12 mouse cellular contexts compared by ENCODE assay signal in genomic region chr11:107011171-107011570, GRCm38 (mm10). TPM values are rescaled to one million over a fixed set of nuclear protein-coding genes. Genes with fewer than 3 reads are reported as not detected.
DNase-seq lines count a peak whose midpoint lies in the region; ATAC-seq and TF ChIP-seq lines count a peak whose summit lies in the region.
"Had no signal": no experiment of that assay in that cellular context is flagged by ENCODE, and none has a peak within 500 bp of the region (broad histone marks: within the 10 kb centered on the region; RNA-seq: fewer than 3 reads in every experiment).

No protein-coding gene starts in this region.

- TF ChIP-seq CTCF in hindbrain, postnatal 0 days (IDR thresholded peaks at IDR 0.05; ENCODE audit: low read depth) = no peak
- TF ChIP-seq CTCF in stomach, postnatal 0 days (IDR thresholded peaks at IDR 0.05; ENCODE audit: low read depth) = no peak

- peak overlapping the region; percentile 52; the same call in 1 of the 2 replicates for H3K4me2 ChIP-seq in hindbrain, embryonic 12.5 days (replicated peaks)
- no peak overlapping the region for H3K4me2 ChIP-seq in hindbrain, postnatal 0 days (ENCODE audit: low read depth, low read length)
- H3K4me2 ChIP-seq in stomach, embryonic 16.5 days (ENCODE audit: low read depth, low read length) = no peak overlapping the region
- H3K4me2 ChIP-seq in stomach, postnatal 0 days (replicated peaks; ENCODE audit: low read depth) = no peak overlapping the region
- peak overlapping the region; percentile 52; the same call in 1 of the 2 replicates for H3K4me2 ChIP-seq in intestine, embryonic 15.5 days (replicated peaks)
- H3K4me2 ChIP-seq in neural tube, embryonic 13.5 days = no peak overlapping the region

- no peak for ATAC-seq in hindbrain, embryonic 12.5 days (ENCODE audit: low FRiP score)
- no peak for ATAC-seq in hindbrain, postnatal 0 days
- ATAC-seq in stomach, embryonic 16.5 days (ENCODE audit: insufficient read depth, low FRiP score) = no peak
- no peak for ATAC-seq in stomach, postnatal 0 days (ENCODE audit: low FRiP score, low TSS enrichment)
- ATAC-seq in intestine, embryonic 15.5 days = no peak
- ATAC-seq in neural tube, embryonic 13.5 days (ENCODE audit: low read depth) = no peak

- H3K9me3 ChIP-seq in hindbrain, embryonic 12.5 days (replicated peaks) = 0 out of 2 replicates have a peak, but pooled peaks cover 3% of the 10 kb centered on the region
- no peaks in the 10 kb centered on the region for H3K9me3 ChIP-seq in hindbrain, postnatal 0 days (ENCODE audit: low read length)
- no peaks in the 10 kb centered on the region for H3K9me3 ChIP-seq in stomach, embryonic 16.5 days (replicated peaks; ENCODE audit: control insufficient read depth, low read length)
- H3K9me3 ChIP-seq in stomach, postnatal 0 days (ENCODE audit: control insufficient read depth, low read length) = no peaks in the 10 kb centered on the region
- H3K9me3 ChIP-seq in intestine, embryonic 15.5 days = no peaks in the 10 kb centered on the region
- no peaks in the 10 kb centered on the region for H3K9me3 ChIP-seq in neural tube, embryonic 13.5 days

- no peak for DNase-seq in hindbrain, postnatal 0 days (ENCODE audit: low spot score)
- no peak for DNase-seq in stomach, postnatal 0 days (ENCODE audit: low spot score)
- no peak for DNase-seq in T-cell, adult 2 months (ENCODE audit: low spot score)
- DNase-seq in cerebellum, adult 11-12 months = no peak
- DNase-seq: kidney, adult 8-10 months; left cerebral cortex, postnatal 4 days; right cerebral cortex, postnatal 4 days; thymus, adult 18-20 months had no signal

- H3K27me3 ChIP-seq in hindbrain, embryonic 12.5 days = no peaks in the 10 kb centered on the region; the same call in 1 of the 2 replicates
- no peaks in the 10 kb centered on the region for H3K27me3 ChIP-seq in hindbrain, postnatal 0 days (ENCODE audit: insufficient read depth, low read length)
- no peaks in the 10 kb centered on the region for H3K27me3 ChIP-seq in stomach, embryonic 16.5 days (ENCODE audit: control insufficient read depth, insufficient read depth, low read length)
- no peaks in the 10 kb centered on the region for H3K27me3 ChIP-seq in stomach, postnatal 0 days (ENCODE audit: control insufficient read depth, insufficient read depth, low read length)
- H3K27me3 ChIP-seq in intestine, embryonic 15.5 days (replicated peaks) = no peaks in the 10 kb centered on the region
- H3K27me3 ChIP-seq in neural tube, embryonic 13.5 days = no peaks in the 10 kb centered on the region

- peaks cover 3% of the 10 kb centered on the region for H3K4me1 ChIP-seq in hindbrain, embryonic 12.5 days
- no peaks in the 10 kb centered on the region for H3K4me1 ChIP-seq in hindbrain, postnatal 0 days (ENCODE audit: insufficient read depth, low read length)
- peaks cover 9% of the 10 kb centered on the region; the same call in 1 of the 2 replicates for H3K4me1 ChIP-seq in stomach, embryonic 16.5 days (ENCODE audit: control insufficient read depth, insufficient read depth, low read length)
- H3K4me1 ChIP-seq in stomach, postnatal 0 days (replicated peaks; ENCODE audit: control insufficient read depth, insufficient read depth) = no peaks in the 10 kb centered on the region
- H3K4me1 ChIP-seq in intestine, embryonic 15.5 days (replicated peaks) = peaks cover 8% of the 10 kb centered on the region
- H3K4me1 ChIP-seq in neural tube, embryonic 13.5 days (replicated peaks) = peaks cover 12% of the 10 kb centered on the region

- no peak overlapping the region for H3K4me3 ChIP-seq in hindbrain, embryonic 12.5 days
- no peak overlapping the region for H3K4me3 ChIP-seq in hindbrain, postnatal 0 days (ENCODE audit: low read length)
- no peak overlapping the region for H3K4me3 ChIP-seq in stomach, embryonic 16.5 days (replicated peaks; ENCODE audit: low read length)
- no peak overlapping the region for H3K4me3 ChIP-seq in stomach, postnatal 0 days (ENCODE audit: low read depth, low read length)
- no peak overlapping the region for H3K4me3 ChIP-seq in intestine, embryonic 15.5 days (replicated peaks)
- H3K4me3 ChIP-seq in neural tube, embryonic 13.5 days = peak overlapping the region; percentile 59; the same call in 1 of the 2 replicates

- no peaks in the 10 kb centered on the region for H3K36me3 ChIP-seq in hindbrain, embryonic 12.5 days
- no peaks in the 10 kb centered on the region for H3K36me3 ChIP-seq in hindbrain, postnatal 0 days (ENCODE audit: insufficient read depth, low read length)
- H3K36me3 ChIP-seq in stomach, embryonic 16.5 days (ENCODE audit: control insufficient read depth, insufficient read depth, low read length) = no peaks in the 10 kb centered on the region
- no peaks in the 10 kb centered on the region for H3K36me3 ChIP-seq in stomach, postnatal 0 days (ENCODE audit: control insufficient read depth, insufficient read depth, low read length)
- no peaks in the 10 kb centered on the region for H3K36me3 ChIP-seq in intestine, embryonic 15.5 days
- no peaks in the 10 kb centered on the region for H3K36me3 ChIP-seq in neural tube, embryonic 13.5 days

- TF ChIP-seq EP300 in stomach, postnatal 0 days (optimal IDR thresholded peaks at IDR 0.05) = no peak

- 74% methylated on average over 7 of the region's 7 CpGs for WGBS in hindbrain, embryonic 12.5 days
- 71% methylated on average over 7 of the region's 7 CpGs for WGBS in hindbrain, postnatal 0 days
- 75% methylated on average over 7 of the region's 7 CpGs for WGBS in stomach, embryonic 16.5 days
- WGBS in stomach, postnatal 0 days = 76% methylated on average over 7 of the region's 7 CpGs
- 69% methylated on average over 7 of the region's 7 CpGs for WGBS in intestine, embryonic 15.5 days
- 74% methylated on average over 7 of the region's 7 CpGs for WGBS in neural tube, embryonic 13.5 days

- no peak overlapping the region; the same call in 1 of the 2 replicates for H3K9ac ChIP-seq in hindbrain, embryonic 12.5 days
- H3K9ac ChIP-seq in hindbrain, postnatal 0 days (replicated peaks; ENCODE audit: low read length) = no peak overlapping the region
- no peak overlapping the region for H3K9ac ChIP-seq in stomach, embryonic 16.5 days (ENCODE audit: low read length)
- no peak overlapping the region for H3K9ac ChIP-seq in stomach, postnatal 0 days (ENCODE audit: low read length)
- H3K9ac ChIP-seq in intestine, embryonic 15.5 days = no peak overlapping the region
- 0 out of 2 replicates have a peak overlapping the region, but pooled peaks have one; percentile 26 for H3K9ac ChIP-seq in neural tube, embryonic 13.5 days

- no peak overlapping the region for H3K27ac ChIP-seq in hindbrain, embryonic 12.5 days
- no peak overlapping the region for H3K27ac ChIP-seq in hindbrain, postnatal 0 days
- peak overlapping the region; percentile 92; the same call in 1 of the 2 replicates for H3K27ac ChIP-seq in stomach, embryonic 16.5 days (ENCODE audit: low read length)
- no peak overlapping the region for H3K27ac ChIP-seq in stomach, postnatal 0 days (replicated peaks)
- peak overlapping the region; percentile 94; the same call in 1 of the 2 replicates for H3K27ac ChIP-seq in intestine, embryonic 15.5 days
- no peak overlapping the region for H3K27ac ChIP-seq in neural tube, embryonic 13.5 days (replicated peaks)

RNA-seq across cellular contexts. Expression of gene Kpna2, which starts 11.8 kb away (rescaled TPM):
- polyA plus RNA-seq in hindbrain, embryonic 12.5 days (2016; fragmentation: Nextera tagmentation; extraction: Ambion mirVana) = 340 and 349 TPM in 2 replicates
- 85.8 and 94.4 TPM in 2 replicates for total RNA-seq in hindbrain, postnatal 0 days (2014; rRNA removed)
- polyA plus RNA-seq in hindbrain, postnatal 0 days (2015; fragmentation: Nextera tagmentation; extraction: Ambion mirVana) = 106 and 111 TPM in 2 replicates
- polyA plus RNA-seq in stomach, embryonic 16.5 days (2015; fragmentation: Nextera tagmentation; extraction: Ambion mirVana) = 297 and 327 TPM in 2 replicates
- 146 and 158 TPM in 2 replicates for polyA plus RNA-seq in stomach, postnatal 0 days (2015; fragmentation: Nextera tagmentation; extraction: Ambion mirVana)
- polyA plus RNA-seq in intestine, embryonic 15.5 days (2015; fragmentation: Nextera tagmentation; extraction: Ambion mirVana) = 357 and 384 TPM in 2 replicates
- 165 and 181 TPM in 2 replicates for polyA plus RNA-seq in neural tube, embryonic 13.5 days (2015; fragmentation: Nextera tagmentation; extraction: Ambion mirVana)

RNA-seq across cellular contexts. Expression of gene 1810010H24Rik, which starts 14.3 kb away (rescaled TPM):
- 4.3 and 4.5 TPM in 2 replicates for polyA plus RNA-seq in hindbrain, embryonic 12.5 days (2016; fragmentation: Nextera tagmentation; extraction: Ambion mirVana)
- 6.8 and 9.7 TPM in 2 replicates for total RNA-seq in hindbrain, postnatal 0 days (2014; rRNA removed)
- 10.6 and 12.0 TPM in 2 replicates for polyA plus RNA-seq in hindbrain, postnatal 0 days (2015; fragmentation: Nextera tagmentation; extraction: Ambion mirVana)
- 2.0 TPM in 2 replicates for polyA plus RNA-seq in stomach, embryonic 16.5 days (2015; fragmentation: Nextera tagmentation; extraction: Ambion mirVana)
- polyA plus RNA-seq in stomach, postnatal 0 days (2015; fragmentation: Nextera tagmentation; extraction: Ambion mirVana) = 6.3 and 6.8 TPM in 2 replicates
- 2.6 and 3.0 TPM in 2 replicates for polyA plus RNA-seq in intestine, embryonic 15.5 days (2015; fragmentation: Nextera tagmentation; extraction: Ambion mirVana)
- 6.6 TPM in 2 replicates for polyA plus RNA-seq in neural tube, embryonic 13.5 days (2015; fragmentation: Nextera tagmentation; extraction: Ambion mirVana)

Comparison
In these comparisons a context has a peak if more than half of its experiments do, and no peak if none do; other contexts are left out.
1. H3K27ac ChIP-seq: peak in stomach, embryonic 16.5 days (single experiment) and intestine, embryonic 15.5 days (single experiment); none in hindbrain, embryonic 12.5 days (single experiment), hindbrain, postnatal 0 days (single experiment), stomach, postnatal 0 days (single experiment) and neural tube, embryonic 13.5 days (single experiment).
2. H3K4me2 ChIP-seq: peak in hindbrain, embryonic 12.5 days (single experiment) and intestine, embryonic 15.5 days (single experiment); none in hindbrain, postnatal 0 days (single experiment), stomach, embryonic 16.5 days (single experiment), stomach, postnatal 0 days (single experiment) and neural tube, embryonic 13.5 days (single experiment).